Mouse (Mus musculus) bone marrow, adult 2 months (tissue): Measurements from ENCODE around the gene Mettl17.

Source experiments
- CTCF ChIP-seq: fragments of 200-500 bp; IDR thresholded peaks from 2 replicates; pipeline ENCODE4 v1.5.1; 2011; ENCODE audit warnings: low read length, control low read depth; ENCODE audit not compliant: control insufficient read depth, insufficient read depth
- POLR2A ChIP-seq: fragments of 200-500 bp; IDR thresholded peaks from 2 replicates; pipeline ENCODE4 v1.6.1; 2011; ENCODE audit warnings: low read depth, mild to moderate bottlenecking, control low read depth, low read length, borderline replicate concordance; ENCODE audit not compliant: control insufficient read depth

- no peak for TF ChIP-seq CTCF
- no peak for TF ChIP-seq POLR2A
These were observed 20.1 kb downstream of the Mettl17 start for GRCm38 (mm10) chr14:51904706-51905105.
